Mouse (Mus musculus) lung, adult 2 months (tissue): Measurements from ENCODE around the gene Tns3. TPM values are rescaled to one million over a fixed set of nuclear protein-coding genes. Genes with fewer than 3 reads are reported as not detected.

Source experiments
- DNase-seq: peaks from one replicate; pipeline ENCODE4 v3.0.0; 2022
- H3K4me1 ChIP-seq: fragments of 200-500 bp; 2 replicates; pipeline ENCODE4 v1.6.1; 2011; ENCODE audit warnings: low read length; ENCODE audit not compliant: control insufficient read depth, insufficient read depth
- H3K4me3 ChIP-seq: fragments of 200-500 bp; replicated peaks from 2 replicates; pipeline ENCODE3; 2011; ENCODE audit warnings: low read depth, mild to moderate bottlenecking, control low read depth, low read length; ENCODE audit errors: extremely low read depth
- CTCF ChIP-seq: fragments of 200-500 bp; IDR thresholded peaks from 2 replicates; pipeline ENCODE4 v1.5.1; 2011; ENCODE audit warnings: mild to moderate bottlenecking, low read length, control low read depth; ENCODE audit not compliant: insufficient read depth
- POLR2A ChIP-seq: fragments of 200-500 bp; IDR thresholded peaks from 2 replicates; pipeline ENCODE4 v1.6.1; 2011; ENCODE audit warnings: low read depth, mild to moderate bottlenecking, control low read depth, low read length, borderline replicate concordance; ENCODE audit errors: extremely low read depth
- whole genome bisulfite sequencing: fragments of 180-500 bp; shearing (Covaris S2); methylation state at CpG from one replicate; pipeline ENCODE4 v1.1.7; 2018; 5-methylcytosine and 5-hydroxymethylcytosine counted together
- polyA plus RNA-seq: library from polyadenylated mRNA; depleted of rRNA; stranded (reverse); fragments of >200 nt; gene quantifications from 2 replicates; pipeline ENCODE4 v1.2.3, GENCODE M21; 2012

The Tns3 gene
- polyA plus RNA-seq, 1 experiment: 160 TPM

DNA sequence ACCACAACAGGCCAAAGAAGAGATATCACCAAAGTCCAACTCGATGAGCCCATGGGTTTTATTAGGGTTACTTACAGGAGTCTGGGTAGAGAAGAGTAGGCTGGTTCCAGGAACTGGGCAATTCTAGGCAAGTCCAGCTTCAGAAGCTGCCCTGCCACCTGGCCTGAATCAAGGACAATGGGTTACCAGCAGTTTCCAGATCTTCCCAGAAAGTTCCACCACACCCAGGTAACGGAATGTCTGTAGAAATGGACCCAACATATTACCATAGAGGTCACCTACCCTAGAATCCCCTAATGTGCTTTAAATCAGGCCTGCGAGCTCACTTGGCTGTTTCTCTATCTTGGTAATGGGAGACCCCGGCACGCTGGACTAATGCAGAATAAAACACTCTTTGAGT lies 29.8 kb upstream of the Tns3 start:
- no peak overlapping the region for H3K4me3 ChIP-seq
- no peak for DNase-seq
- 95% methylated on average over 5 of the region's 5 CpGs for WGBS
- peaks cover 5% of the 10 kb centered on the region; the same call in 1 of the 2 replicates for H3K4me1 ChIP-seq
- TF ChIP-seq CTCF (no peak), POLR2A (no peak)

DNA sequence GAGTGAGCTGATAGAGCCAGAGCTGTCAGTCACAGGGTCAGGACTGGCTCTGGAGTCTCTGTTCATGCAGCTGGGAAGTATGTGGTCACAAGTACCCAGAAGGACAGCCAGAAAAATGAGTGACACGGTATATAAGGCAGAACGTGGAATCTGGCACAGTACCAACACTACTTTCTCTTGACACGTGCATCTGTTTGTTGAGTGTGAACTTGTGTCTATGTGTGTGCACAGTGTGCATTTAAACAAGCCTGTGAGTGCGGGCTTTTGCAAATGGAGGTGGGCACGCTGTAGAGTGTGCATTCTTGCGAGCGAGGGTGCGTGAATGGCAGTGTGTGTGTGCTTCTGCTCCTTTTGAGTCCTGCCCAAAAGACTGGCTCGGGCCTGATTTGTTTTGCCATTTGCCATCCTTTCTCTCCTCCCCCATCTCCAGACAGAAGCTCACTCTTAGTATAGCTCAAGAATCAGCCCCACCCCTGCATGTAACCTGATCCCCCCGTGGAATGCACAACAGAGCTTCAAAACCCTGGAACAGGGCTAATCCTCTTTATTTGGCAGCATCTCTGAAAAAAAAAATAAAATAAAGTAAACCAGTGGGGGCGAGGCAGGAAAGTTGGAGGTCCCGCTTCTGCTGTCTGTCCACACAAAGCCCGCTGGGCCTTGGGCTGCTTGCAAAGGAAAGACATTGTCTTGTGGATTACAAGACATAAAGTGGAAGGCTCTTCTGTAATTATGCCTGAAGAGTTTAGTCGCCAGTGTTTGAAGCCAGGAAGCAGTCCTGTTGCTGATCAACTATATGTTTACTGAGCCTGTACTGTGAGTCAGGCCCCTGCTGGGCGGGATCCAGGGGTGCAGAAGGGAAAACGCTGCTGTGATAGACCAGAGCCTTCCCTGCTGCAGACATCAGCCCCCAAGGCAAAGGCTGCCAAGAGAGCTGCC lies 28.5 kb upstream of the Tns3 start:
- TF ChIP-seq POLR2A (no peak), CTCF (no peak)
- 26% methylated on average over 16 of the region's 16 CpGs for WGBS
- H3K4me3 ChIP-seq: no peak overlapping the region
- no peak for DNase-seq
- H3K4me1 ChIP-seq: peaks cover 5% of the 10 kb centered on the region; the same call in 1 of the 2 replicates

DNA sequence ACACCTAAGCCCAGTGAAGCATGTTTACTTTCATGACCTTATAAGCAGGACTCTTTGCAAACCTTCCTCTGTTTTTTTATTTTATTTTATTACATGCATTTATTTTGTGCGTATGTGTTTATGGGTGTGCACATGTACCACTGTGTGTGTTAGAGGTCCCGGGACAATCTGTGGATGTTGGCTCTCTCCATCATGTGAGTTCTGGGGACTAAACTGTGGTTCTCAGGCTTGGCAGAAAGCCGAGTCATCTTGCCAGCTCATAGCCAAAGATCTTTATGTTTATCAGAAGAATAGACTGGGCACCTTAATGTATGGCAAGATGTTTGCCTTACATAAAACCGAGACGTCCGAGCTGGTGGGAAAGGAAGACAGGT lies 27.8 kb upstream of the Tns3 start:
- WGBS: 53% methylated on average over 6 of the region's 6 CpGs
- TF ChIP-seq POLR2A (no peak), CTCF (no peak)

DNA sequence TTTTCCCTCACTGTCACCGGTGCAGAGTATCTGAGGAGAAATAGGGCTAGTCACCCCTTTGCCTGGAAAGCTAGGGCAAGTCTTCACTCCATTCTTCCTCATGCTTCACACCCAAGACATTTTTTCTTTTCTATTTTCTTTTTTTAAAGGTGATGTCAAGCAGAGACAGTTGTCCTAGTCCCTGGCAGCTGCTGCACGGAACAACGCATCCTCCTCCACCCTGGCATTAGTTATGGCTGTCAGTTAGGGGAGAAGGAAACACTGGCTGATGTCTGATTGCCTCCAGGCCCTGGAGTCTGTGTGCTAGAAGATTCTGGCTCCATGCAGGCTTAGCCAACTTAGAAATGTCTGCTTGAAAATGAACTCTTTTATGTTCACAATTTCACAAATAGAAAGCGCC lies 27.3 kb upstream of the Tns3 start:
- no peak for TF ChIP-seq CTCF
- H3K4me3 ChIP-seq: no peak overlapping the region
- no peak for DNase-seq
- WGBS: 59% methylated on average over 4 of the region's 4 CpGs
- peaks cover 5% of the 10 kb centered on the region; the same call in 1 of the 2 replicates for H3K4me1 ChIP-seq

More for the DNA sequence above, 27.8 kb upstream of the Tns3 start:
- no peak for DNase-seq
- no peak overlapping the region for H3K4me3 ChIP-seq
- H3K4me1 ChIP-seq: peaks cover 5% of the 10 kb centered on the region; the same call in 1 of the 2 replicates

DNA sequence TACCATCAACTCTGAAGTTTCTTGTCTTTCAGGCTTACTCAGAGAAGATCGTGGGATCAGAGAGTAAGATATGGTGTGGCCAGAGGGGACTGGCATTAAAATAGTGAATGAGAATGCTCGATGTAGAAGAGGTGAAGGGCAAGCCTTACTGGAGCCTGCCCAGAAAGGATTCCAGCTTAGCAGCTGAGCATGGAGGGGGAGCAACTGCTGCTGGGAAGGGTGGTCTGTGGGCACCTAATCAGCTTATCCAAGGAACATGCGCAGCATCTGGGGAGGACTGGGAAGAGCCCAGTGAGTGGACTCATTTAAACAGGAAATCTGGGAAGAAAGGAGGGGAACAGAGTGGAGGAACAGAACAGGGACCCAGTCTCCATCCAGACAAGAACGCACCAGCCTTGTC lies 26.3 kb upstream of the Tns3 start:
- TF ChIP-seq POLR2A: no peak
- TF ChIP-seq CTCF: no peak
- 76% methylated on average over 4 of the region's 4 CpGs for WGBS
- no peak overlapping the region for H3K4me3 ChIP-seq
- peaks cover 5% of the 10 kb centered on the region; the same call in 1 of the 2 replicates for H3K4me1 ChIP-seq
- DNase-seq: no peak

DNA sequence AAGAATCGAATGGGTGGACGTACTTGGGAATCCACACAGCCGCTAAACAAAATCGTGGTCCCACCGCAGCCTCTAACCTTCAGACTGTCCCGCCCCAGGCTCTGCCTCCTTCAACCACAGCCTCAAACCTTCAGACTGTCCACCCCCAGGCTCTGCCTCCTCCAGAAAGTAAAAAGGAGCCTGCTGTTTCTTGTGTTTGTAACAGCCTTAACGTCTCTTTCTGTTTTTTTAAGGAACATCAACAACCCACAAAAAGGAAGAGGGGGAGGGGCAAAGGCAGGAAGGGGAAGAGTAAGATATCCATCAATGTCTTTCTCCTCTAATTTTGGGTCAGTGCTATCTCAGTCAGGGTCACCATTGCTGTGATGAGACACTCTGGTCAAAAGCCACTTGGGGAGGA lies 25.2 kb upstream of the Tns3 start:
- no peak for DNase-seq
- WGBS: 60% methylated on average over 7 of the region's 7 CpGs
- Histone ChIP-seq H3K4me3 (no peak overlapping the region), H3K4me1 (peaks cover 5% of the 10 kb centered on the region; the same call in 1 of the 2 replicates)
- no peak for TF ChIP-seq CTCF

DNA sequence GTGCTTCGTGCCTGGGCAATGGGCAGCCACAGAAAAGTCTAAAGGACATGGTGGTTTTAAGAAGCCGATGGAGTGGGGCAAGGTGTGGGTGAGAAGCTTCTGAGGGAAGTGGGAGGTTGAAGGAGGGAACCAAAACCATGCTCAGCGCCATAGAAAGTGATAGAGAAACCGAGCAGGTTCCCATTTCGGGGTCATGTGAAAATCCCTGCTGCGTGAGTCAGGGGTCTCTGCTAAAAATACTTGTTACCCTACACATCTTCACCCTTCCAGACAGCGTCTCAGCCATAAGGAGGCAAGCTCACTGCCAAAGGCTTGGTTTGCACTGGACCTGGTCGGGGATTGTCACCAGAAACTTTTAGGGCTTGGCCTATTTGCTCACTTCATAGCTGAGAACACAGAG lies 24.6 kb upstream of the Tns3 start:
- no peak for DNase-seq
- no peak overlapping the region for H3K4me3 ChIP-seq

DNA sequence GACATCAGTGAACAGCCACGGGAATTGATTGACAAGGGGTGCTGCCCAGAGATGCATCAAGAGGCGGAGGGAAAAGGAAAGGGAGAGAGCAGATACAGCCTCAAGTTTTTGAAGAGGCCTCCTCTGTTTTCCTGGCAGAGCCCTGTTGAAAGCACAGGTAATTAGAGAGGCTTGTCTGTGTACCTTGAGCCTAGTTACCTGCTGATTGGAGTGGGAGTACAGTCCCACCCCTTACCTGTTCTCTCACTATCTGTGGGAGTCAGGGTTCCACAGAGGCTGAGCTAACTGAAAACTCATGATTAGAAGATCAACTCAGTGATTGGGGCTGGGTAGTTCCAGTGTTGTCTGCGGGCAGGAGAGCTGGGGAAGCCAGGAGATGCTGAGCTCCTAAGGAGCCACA lies 22.2 kb upstream of the Tns3 start:
- 89% methylated on average over 3 of the region's 3 CpGs for WGBS
- no peak overlapping the region for H3K4me3 ChIP-seq
- no peaks in the 10 kb centered on the region for H3K4me1 ChIP-seq
- TF ChIP-seq POLR2A (no peak), CTCF (no peak)
- DNase-seq: no peak

More for the DNA sequence above, 24.6 kb upstream of the Tns3 start:
- TF ChIP-seq CTCF: no peak
- no peak for TF ChIP-seq POLR2A
- WGBS: 88% methylated on average over 8 of the region's 8 CpGs
- peaks cover 5% of the 10 kb centered on the region; the same call in 1 of the 2 replicates for H3K4me1 ChIP-seq

DNA sequence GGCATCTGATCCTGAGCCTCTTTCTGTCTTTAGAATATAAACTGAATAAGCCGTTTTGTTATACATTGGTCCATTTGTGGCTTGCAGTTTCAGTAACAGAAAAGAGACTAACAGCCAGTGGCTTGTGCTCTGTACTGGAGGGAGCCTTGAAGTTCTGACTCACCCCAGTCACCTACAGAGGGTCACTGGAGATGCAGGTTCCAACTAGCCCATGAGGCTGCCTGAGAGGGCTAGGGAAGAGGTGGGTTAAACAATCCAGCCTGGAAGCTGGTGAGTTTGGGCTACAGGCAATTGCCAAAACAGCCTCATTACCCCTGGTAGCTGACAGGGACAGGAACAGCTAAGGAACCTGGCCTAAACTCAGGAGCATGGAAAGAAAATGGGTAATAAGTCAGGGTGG lies 21.7 kb upstream of the Tns3 start:
- no peak for TF ChIP-seq CTCF
- no peak for TF ChIP-seq POLR2A
- no peak overlapping the region for H3K4me3 ChIP-seq
- 79% methylated on average over 1 of the region's 1 CpGs for WGBS
- DNase-seq: no peak
- no peaks in the 10 kb centered on the region for H3K4me1 ChIP-seq

DNA sequence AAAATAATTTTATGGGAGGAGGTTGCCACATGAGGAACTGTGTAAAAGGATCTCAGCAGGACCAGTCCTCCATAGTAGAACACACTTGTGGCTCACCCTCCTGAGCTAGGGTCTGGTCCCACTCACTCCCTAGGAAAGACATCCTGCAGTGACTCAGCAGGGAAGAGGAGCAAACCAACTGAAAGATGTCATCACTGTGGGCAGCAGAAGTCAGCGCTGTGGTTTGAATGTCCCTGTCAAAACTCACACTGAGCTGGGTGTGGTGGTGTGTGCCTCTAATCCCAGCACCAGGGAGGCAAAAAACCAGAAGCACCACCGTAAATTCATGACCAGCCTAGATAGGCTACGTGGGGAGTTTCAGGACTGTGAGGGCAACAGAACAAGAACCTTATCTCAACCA lies 20.9 kb upstream of the Tns3 start:
- 58% methylated on average over 3 of the region's 3 CpGs for WGBS
- Histone ChIP-seq H3K4me3 (no peak overlapping the region), H3K4me1 (no peaks in the 10 kb centered on the region)
- TF ChIP-seq POLR2A: no peak
- TF ChIP-seq CTCF: no peak
- no peak for DNase-seq

DNA sequence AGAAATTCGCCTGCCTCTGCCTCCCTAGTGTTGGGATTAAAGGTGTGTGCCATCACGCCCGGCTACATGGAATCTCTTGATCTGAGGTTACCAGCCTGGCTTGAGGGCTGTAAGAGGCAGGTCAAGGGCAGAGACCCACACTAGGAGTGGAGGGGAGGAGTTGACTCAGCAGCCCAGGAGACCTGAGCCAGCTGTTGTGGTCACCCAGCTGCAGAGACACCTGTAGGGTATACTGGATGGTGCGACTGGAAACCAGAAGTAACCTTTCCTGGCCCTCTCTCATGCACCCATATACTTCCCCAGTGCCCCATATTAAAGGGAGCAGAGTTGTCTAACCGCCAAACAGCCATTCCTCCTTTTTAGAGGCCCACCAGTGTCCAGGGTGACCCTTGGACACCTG lies 19.9 kb upstream of the Tns3 start:
- 95% methylated on average over 5 of the region's 5 CpGs for WGBS
- no peak for DNase-seq
- no peak overlapping the region for H3K4me3 ChIP-seq
- TF ChIP-seq CTCF: no peak
- no peak for TF ChIP-seq POLR2A
- no peaks in the 10 kb centered on the region for H3K4me1 ChIP-seq
